Mouse (Mus musculus) cerebellum, adult 2 months (tissue): ENCODE data around the gene Slc44a4.
"Not testable (repeated sequence)": the region's sequence is repeated elsewhere in the genome, so short reads cannot be mapped to it uniquely, and the experiment has no call there.

Experiments
- CTCF ChIP-seq: fragments of 200-500 bp; IDR thresholded peaks from 2 replicates; pipeline ENCODE4 v1.5.1; 2011; ENCODE audit warnings: low read depth, mild to moderate bottlenecking, control low read depth, low read length, moderate library complexity, borderline replicate concordance; ENCODE audit not compliant: insufficient read depth
- POLR2A ChIP-seq: fragments of 200-500 bp; IDR thresholded peaks from 2 replicates; pipeline ENCODE4 v1.6.1; 2011; ENCODE audit warnings: low read length, control low read depth, borderline replicate concordance; ENCODE audit not compliant: insufficient read depth

- not testable (repeated sequence) for TF ChIP-seq CTCF, POLR2A
Observed at GRCm38 (mm10) chr17:34957291-34957690, 43.0 kb downstream of the Slc44a4 start.
